Mouse (Mus musculus) kidney, adult 18-20 months (tissue): Measurements from ENCODE around the gene Ssxa1.
"Not testable (repeated sequence)": the region's sequence is repeated elsewhere in the genome, so short reads cannot be mapped to it uniquely, and the experiment has no call there.

Source experiments
- DNase-seq: peaks from one replicate; pipeline ENCODE4 v3.0.0; 2021

Gene Ssxa1

DNA sequence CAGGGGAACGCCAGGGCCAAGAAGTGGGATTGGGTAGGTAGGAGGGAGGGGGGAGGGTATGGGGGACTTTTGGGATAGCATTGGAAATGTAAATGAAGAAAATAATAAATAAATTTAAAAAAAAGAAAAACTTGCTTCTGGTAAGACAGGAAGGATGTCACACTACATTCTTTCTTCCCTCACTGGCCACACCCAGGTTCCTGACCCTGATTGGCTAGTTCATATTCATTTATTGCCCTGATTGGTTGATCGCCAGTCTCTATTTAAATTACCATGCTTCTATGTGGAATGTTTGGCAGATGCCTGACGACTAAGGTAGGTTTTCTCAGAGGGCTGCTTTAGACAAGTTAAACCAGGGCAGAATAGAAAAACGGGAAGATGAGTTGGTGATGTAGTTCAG is at the start of gene Ssxa1:
Gene Ssxa1 (plus strand): TSS at position 301 of the 400 bp plus-strand sequence.
- DNase-seq, result no peak

DNA sequence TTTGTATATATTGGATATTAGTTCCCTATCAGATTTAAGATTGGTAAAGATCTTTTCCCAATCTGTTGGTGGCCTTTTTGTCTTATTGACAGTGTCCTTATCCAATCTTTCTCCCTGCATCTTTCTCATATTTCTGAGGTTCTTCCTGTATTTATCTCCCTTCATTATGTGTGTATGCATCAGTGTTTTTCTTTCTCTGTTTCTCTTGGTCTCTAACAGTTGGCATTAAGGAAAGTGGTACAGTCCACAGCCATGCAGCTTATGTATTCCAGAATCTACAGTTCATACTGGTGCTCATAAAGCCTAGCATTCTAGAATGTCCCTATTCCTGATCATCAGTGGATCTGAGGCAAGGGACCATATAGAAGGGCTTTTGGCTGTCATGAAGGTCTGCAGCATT is 47.5 kb upstream of the Ssxa1 start, which contains the start of gene Spaca5:
Gene Spaca5 (plus strand): TSS at position 301 of the 400 bp plus-strand sequence.
- no peak for DNase-seq

DNA sequence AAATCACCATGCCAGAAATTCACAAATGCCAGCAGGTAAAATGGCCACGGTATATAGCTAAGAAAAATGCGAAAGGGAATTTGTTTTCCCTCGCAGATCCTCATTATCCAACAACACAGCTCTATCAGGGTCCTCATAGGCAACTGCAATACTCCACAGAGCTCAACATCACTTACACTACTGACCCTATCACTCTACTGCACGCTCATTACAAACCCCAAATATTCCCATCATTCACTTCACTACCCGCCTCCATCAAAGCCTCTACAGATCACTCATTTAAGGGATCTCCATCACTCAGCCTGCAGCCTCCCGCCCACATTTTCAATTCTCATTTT is 27.0 kb upstream of the Ssxa1 start:
- DNase-seq, result no peak

DNA sequence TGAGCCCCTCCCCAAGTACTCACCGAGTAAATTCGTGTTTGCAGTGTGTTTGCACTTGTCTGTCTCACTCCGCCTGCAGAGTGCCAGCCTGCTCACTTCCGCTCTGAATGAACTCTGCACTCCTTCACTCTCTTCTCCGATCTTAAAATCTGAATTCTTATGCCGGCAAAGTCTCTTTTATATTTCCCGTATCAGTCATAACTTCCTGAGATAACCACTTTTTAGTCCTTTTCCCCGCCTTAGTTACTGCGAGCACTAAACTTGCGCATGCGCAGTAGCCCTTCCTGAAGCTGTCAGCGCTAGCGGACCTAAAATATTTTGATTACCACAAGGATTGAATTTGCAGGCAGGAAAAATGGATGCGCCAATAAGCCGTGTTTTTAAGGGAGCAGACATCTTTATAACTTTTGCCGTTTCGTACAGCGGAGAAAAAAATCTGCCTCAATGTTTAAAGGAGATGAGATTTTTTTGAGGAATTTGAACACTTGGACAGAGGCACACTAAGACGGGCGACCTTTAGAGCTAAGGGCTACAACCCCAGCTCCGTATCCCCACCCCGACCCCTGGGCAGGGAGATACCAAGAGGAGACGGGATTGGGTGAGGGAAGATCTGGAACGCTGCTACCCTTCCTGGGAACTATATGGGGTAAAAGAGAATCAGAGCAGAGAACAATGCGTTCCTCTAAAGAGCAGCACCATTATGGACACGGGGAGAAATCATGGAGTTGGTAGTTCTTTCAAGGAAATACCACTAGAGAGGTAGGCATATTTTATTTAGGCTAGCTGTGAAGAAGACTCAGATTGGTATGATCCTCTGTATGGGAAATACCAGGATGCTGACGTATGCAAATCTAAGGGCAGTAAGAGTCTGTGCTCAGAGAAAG is 26.4 kb upstream of the Ssxa1 start, which contains the start of gene Zfp300:
Gene Zfp300 (minus strand): TSS at position 545 of the 884 bp plus-strand sequence.
- peak; percentile 58 for DNase-seq

DNA sequence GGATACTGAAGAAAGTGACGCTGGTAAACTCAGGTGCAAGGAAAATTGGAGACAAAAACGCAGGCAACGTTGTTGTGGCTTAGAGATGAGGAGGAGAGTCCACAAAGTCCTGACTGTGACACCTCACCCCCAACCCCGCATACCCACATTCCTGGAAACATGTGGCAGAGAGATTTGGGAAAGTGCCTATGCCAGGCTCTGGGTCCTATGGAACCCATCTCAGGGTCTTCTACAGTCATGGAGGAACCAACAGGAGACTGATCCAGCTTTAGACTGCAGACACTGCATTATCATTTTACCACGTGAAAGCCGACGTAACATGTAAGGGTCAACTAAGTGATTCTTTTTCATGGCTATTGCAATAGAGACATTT is 25.8 kb upstream of the Ssxa1 start:
- DNase-seq, result no peak

DNA sequence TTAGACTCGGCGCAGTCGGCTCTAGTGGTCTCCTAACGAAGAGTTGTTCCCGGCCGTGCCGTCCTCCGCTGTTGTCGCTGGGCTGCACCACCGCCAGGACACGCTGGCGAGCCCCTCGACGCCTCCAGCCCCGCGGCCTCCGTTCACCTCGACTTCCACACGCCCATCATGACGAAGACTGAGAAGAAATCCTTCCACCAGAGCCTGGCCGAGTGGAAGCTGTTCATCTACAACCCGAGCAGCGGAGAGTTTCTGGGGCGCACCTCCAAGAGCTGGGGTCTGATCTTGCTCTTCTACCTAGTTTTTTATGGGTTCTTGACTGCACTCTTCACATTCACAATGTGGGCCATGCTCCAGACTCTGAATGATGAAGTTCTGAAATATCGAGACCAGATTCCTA is 31.1 kb downstream of the Ssxa1 start:
- not testable (repeated sequence) for DNase-seq
